Mouse (Mus musculus): Measurements from ENCODE around the gene BC028528.

GRCm38 (mm10) chr3:95855502-95856089 lies 36.2 kb downstream of the BC028528 start, which contains the start of gene Prpf3:
- TF ChIP-seq GATA1 (IDR thresholded peaks at IDR 0.05; ENCODE audit: borderline replicate concordance, low read length) (no peak), FLI1 (IDR thresholded peaks at IDR 0.05; ENCODE audit: low read length) (peak; percentile 63; the same call in 1 of the 2 replicates)
